ENCODE assay signal across 14 mouse cellular contexts in genomic region chr2:76655982-76656381, GRCm38 (mm10). TPM values are rescaled to one million over a fixed set of nuclear protein-coding genes. Genes with fewer than 3 reads are reported as not detected.
DNase-seq lines count a peak whose midpoint lies in the region; ATAC-seq and TF ChIP-seq lines count a peak whose summit lies in the region.
"Had no signal": no experiment of that assay in that cellular context is flagged by ENCODE, and none has a peak within 500 bp of the region (broad histone marks: within the 10 kb centered on the region; RNA-seq: fewer than 3 reads in every experiment).

No protein-coding gene starts in this region.

- H3K4me3 ChIP-seq in hindbrain, embryonic 11.5 days (ENCODE audit: low read depth, low read length), result no peak overlapping the region
- H3K4me3 ChIP-seq in hindbrain, embryonic 10.5 days, result no peak overlapping the region
- H3K4me3 ChIP-seq in midbrain, postnatal 0 days (ENCODE audit: low read depth, low read length), result no peak overlapping the region
- no peak overlapping the region for H3K4me3 ChIP-seq in midbrain, embryonic 15.5 days
- H3K4me3 ChIP-seq: hindbrain, embryonic 12.5 days; neural tube, embryonic 12.5 days had no signal

- H3K4me1 ChIP-seq in hindbrain, embryonic 11.5 days (replicated peaks; ENCODE audit: control insufficient read depth, insufficient read depth, low read length), result no peaks in the 10 kb centered on the region
- 0 out of 2 replicates have a peak, but pooled peaks cover 7% of the 10 kb centered on the region for H3K4me1 ChIP-seq in hindbrain, embryonic 10.5 days (replicated peaks)
- H3K4me1 ChIP-seq in midbrain, postnatal 0 days (ENCODE audit: insufficient read depth, low read length), result no peaks in the 10 kb centered on the region
- H3K4me1 ChIP-seq in midbrain, embryonic 15.5 days, result no peaks in the 10 kb centered on the region
- H3K4me1 ChIP-seq: hindbrain, embryonic 12.5 days; neural tube, embryonic 12.5 days had no signal

- H3K27me3 ChIP-seq in hindbrain, embryonic 11.5 days (ENCODE audit: control insufficient read depth, insufficient read depth, low read length), result no peaks in the 10 kb centered on the region
- no peaks in the 10 kb centered on the region for H3K27me3 ChIP-seq in hindbrain, embryonic 10.5 days (ENCODE audit: insufficient read depth, poor library complexity, severe bottlenecking)
- H3K27me3 ChIP-seq in midbrain, postnatal 0 days (ENCODE audit: insufficient read depth, low read length), result no peaks in the 10 kb centered on the region
- no peaks in the 10 kb centered on the region for H3K27me3 ChIP-seq in midbrain, embryonic 15.5 days (replicated peaks)
- H3K27me3 ChIP-seq in splenic B cell, adult 2 months (ENCODE audit: control insufficient read depth, insufficient read depth, low read length, poor library complexity, severe bottlenecking), result no peaks in the 10 kb centered on the region
- H3K27me3 ChIP-seq: hindbrain, embryonic 12.5 days; neural tube, embryonic 12.5 days had no signal

- H3K36me3 ChIP-seq in hindbrain, embryonic 11.5 days (ENCODE audit: control insufficient read depth, insufficient read depth, low read length), result no peaks in the 10 kb centered on the region
- no peaks in the 10 kb centered on the region for H3K36me3 ChIP-seq in hindbrain, embryonic 10.5 days
- H3K36me3 ChIP-seq in midbrain, postnatal 0 days (ENCODE audit: insufficient read depth, low read length), result no peaks in the 10 kb centered on the region
- no peaks in the 10 kb centered on the region for H3K36me3 ChIP-seq in midbrain, embryonic 15.5 days (replicated peaks)
- H3K36me3 ChIP-seq in splenic B cell, adult 2 months (ENCODE audit: control insufficient read depth, insufficient read depth, low read length, poor library complexity, severe bottlenecking), result no peaks in the 10 kb centered on the region
- H3K36me3 ChIP-seq: hindbrain, embryonic 12.5 days; neural tube, embryonic 12.5 days had no signal

- H3K9ac ChIP-seq in hindbrain, embryonic 11.5 days (ENCODE audit: low read depth, low read length), result no peak overlapping the region
- no peak overlapping the region for H3K9ac ChIP-seq in midbrain, postnatal 0 days (replicated peaks; ENCODE audit: low read length, poor library complexity, severe bottlenecking)
- H3K9ac ChIP-seq in midbrain, embryonic 15.5 days, result no peak overlapping the region
- H3K9ac ChIP-seq: hindbrain, embryonic 12.5 days; liver, postnatal 0 days; neural tube, embryonic 12.5 days had no signal

- ATAC-seq in hindbrain, embryonic 11.5 days (ENCODE audit: low FRiP score), result no peak
- no peak for ATAC-seq in midbrain, postnatal 0 days (ENCODE audit: low FRiP score)
- ATAC-seq in midbrain, embryonic 15.5 days (replicated peaks), result no peak
- ATAC-seq: liver, postnatal 0 days had no signal

- H3K27ac ChIP-seq in hindbrain, embryonic 11.5 days (ENCODE audit: low read depth, low read length), result no peak overlapping the region
- no peak overlapping the region for H3K27ac ChIP-seq in hindbrain, embryonic 10.5 days
- H3K27ac ChIP-seq in midbrain, postnatal 0 days (ENCODE audit: low read depth, low read length), result no peak overlapping the region
- H3K27ac ChIP-seq in midbrain, embryonic 15.5 days, result no peak overlapping the region
- H3K27ac ChIP-seq: hindbrain, embryonic 12.5 days; neural tube, embryonic 12.5 days had no signal

- peak; percentile 38 for TF ChIP-seq CTCF in midbrain, postnatal 0 days (IDR thresholded peaks at IDR 0.05)

- WGBS in hindbrain, embryonic 11.5 days, result 0% methylated on average over 1 of the region's 1 CpGs
- WGBS in hindbrain, embryonic 10.5 days, result 14% methylated on average over 1 of the region's 1 CpGs
- 8% methylated on average over 1 of the region's 1 CpGs for WGBS in midbrain, postnatal 0 days
- WGBS in midbrain, embryonic 15.5 days, result 14% methylated on average over 1 of the region's 1 CpGs

- no peak overlapping the region for H3K4me2 ChIP-seq in hindbrain, embryonic 11.5 days (replicated peaks; ENCODE audit: low read depth, low read length)
- no peak overlapping the region for H3K4me2 ChIP-seq in midbrain, postnatal 0 days (ENCODE audit: low read depth, low read length, poor library complexity, severe bottlenecking)
- H3K4me2 ChIP-seq in midbrain, embryonic 15.5 days, result no peak overlapping the region
- H3K4me2 ChIP-seq: hindbrain, embryonic 12.5 days; neural tube, embryonic 12.5 days had no signal

- peak; percentile 24 for DNase-seq in hindbrain, embryonic 11.5 days (ENCODE audit: low spot score)
- no peak for DNase-seq in hindbrain, embryonic 10.5 days (ENCODE audit: low spot score)
- DNase-seq in midbrain, postnatal 0 days (ENCODE audit: low spot score), result no peak
- DNase-seq in embryo, embryonic 10.5 days (ENCODE audit: low spot score), result peak; percentile 37
- DNase-seq in splenic B cell, adult 2 months (ENCODE audit: low read depth, low spot score), result peak; percentile 4
- no peak for DNase-seq in right cerebral cortex, adult 2 months (ENCODE audit: low spot score in 2 of 2)
- no peak for DNase-seq in right cerebral cortex, postnatal 36 days (ENCODE audit: low spot score in 2 of 2)
- DNase-seq: cerebellum, adult 11-12 months; gastrocnemius, postnatal 14 days; liver, postnatal 0 days had no signal

- H3K9me3 ChIP-seq in hindbrain, embryonic 11.5 days (ENCODE audit: control insufficient read depth, low read length), result no peaks in the 10 kb centered on the region
- no peaks in the 10 kb centered on the region for H3K9me3 ChIP-seq in hindbrain, embryonic 10.5 days
- no peaks in the 10 kb centered on the region for H3K9me3 ChIP-seq in midbrain, postnatal 0 days (ENCODE audit: low read length)
- no peaks in the 10 kb centered on the region for H3K9me3 ChIP-seq in midbrain, embryonic 15.5 days
- H3K9me3 ChIP-seq: hindbrain, embryonic 12.5 days; neural tube, embryonic 12.5 days had no signal

RNA-seq across cellular contexts. Expression of gene Pjvk, which starts 7.7 kb away (rescaled TPM):
- 0.53 and 0.88 TPM in 2 replicates for polyA plus RNA-seq in hindbrain, embryonic 11.5 days (2014; fragmentation: Nextera tagmentation; extraction: Ambion mirVana)
- polyA plus RNA-seq in hindbrain, embryonic 10.5 days (2016; fragmentation: Nextera tagmentation; extraction: Ambion mirVana), result 0.62 and 0.82 TPM in 2 replicates
- 0.19 TPM in 1 of 2 replicates, not detected in the other for total RNA-seq in midbrain, postnatal 0 days (2014; rRNA removed)
- 1.2 and 1.3 TPM in 2 replicates for polyA plus RNA-seq in midbrain, postnatal 0 days (2015; fragmentation: Nextera tagmentation; extraction: Ambion mirVana)
- 0.65 and 0.93 TPM in 2 replicates for polyA plus RNA-seq in midbrain, embryonic 15.5 days (2015; fragmentation: Nextera tagmentation; extraction: Ambion mirVana)
- total RNA-seq: gastrocnemius, postnatal 14 days; layer of hippocampus, postnatal 25 days had no signal
- polyA plus RNA-seq: liver, postnatal 0 days had no signal

RNA-seq across cellular contexts. Expression of gene Prkra, which starts 8.2 kb away (rescaled TPM):
- 109 and 128 TPM in 2 replicates for polyA plus RNA-seq in hindbrain, embryonic 11.5 days (2014; fragmentation: Nextera tagmentation; extraction: Ambion mirVana)
- polyA plus RNA-seq in hindbrain, embryonic 10.5 days (2016; fragmentation: Nextera tagmentation; extraction: Ambion mirVana), result 86.9 and 96.2 TPM in 2 replicates
- total RNA-seq in midbrain, postnatal 0 days (2014; rRNA removed), result 93.6 and 117 TPM in 2 replicates
- polyA plus RNA-seq in midbrain, postnatal 0 days (2015; fragmentation: Nextera tagmentation; extraction: Ambion mirVana), result 109 and 113 TPM in 2 replicates
- 104 and 108 TPM in 2 replicates for polyA plus RNA-seq in midbrain, embryonic 15.5 days (2015; fragmentation: Nextera tagmentation; extraction: Ambion mirVana)

RNA-seq across cellular contexts. Expression of gene Fkbp7, which starts 16.9 kb away (rescaled TPM):
- 25.7 and 30.4 TPM in 2 replicates for polyA plus RNA-seq in hindbrain, embryonic 11.5 days (2014; fragmentation: Nextera tagmentation; extraction: Ambion mirVana)
- polyA plus RNA-seq in hindbrain, embryonic 10.5 days (2016; fragmentation: Nextera tagmentation; extraction: Ambion mirVana), result 14.3 and 19.2 TPM in 2 replicates
- 7.8 and 11.9 TPM in 2 replicates for total RNA-seq in midbrain, postnatal 0 days (2014; rRNA removed)
- polyA plus RNA-seq in midbrain, postnatal 0 days (2015; fragmentation: Nextera tagmentation; extraction: Ambion mirVana), result 11.6 and 13.5 TPM in 2 replicates
- polyA plus RNA-seq in midbrain, embryonic 15.5 days (2015; fragmentation: Nextera tagmentation; extraction: Ambion mirVana), result 11.8 and 13.9 TPM in 2 replicates

RNA-seq across cellular contexts. Expression of gene Plekha3, which starts 19.1 kb away (rescaled TPM):
- 12.2 and 14.3 TPM in 2 replicates for polyA plus RNA-seq in hindbrain, embryonic 11.5 days (2014; fragmentation: Nextera tagmentation; extraction: Ambion mirVana)
- 8.5 and 8.8 TPM in 2 replicates for polyA plus RNA-seq in hindbrain, embryonic 10.5 days (2016; fragmentation: Nextera tagmentation; extraction: Ambion mirVana)
- total RNA-seq in midbrain, postnatal 0 days (2014; rRNA removed), result 19.9 and 22.1 TPM in 2 replicates
- polyA plus RNA-seq in midbrain, postnatal 0 days (2015; fragmentation: Nextera tagmentation; extraction: Ambion mirVana), result 6.9 and 8.7 TPM in 2 replicates
- polyA plus RNA-seq in midbrain, embryonic 15.5 days (2015; fragmentation: Nextera tagmentation; extraction: Ambion mirVana), result 10.5 TPM in 2 replicates

Comparison
In these comparisons a context has a peak if more than half of its experiments do, and no peak if none do; other contexts are left out.
1. DNase-seq: peak in hindbrain, embryonic 11.5 days (single experiment), embryo, embryonic 10.5 days (single experiment) and splenic B cell, adult 2 months (single experiment); none in hindbrain, embryonic 10.5 days (single experiment), midbrain, postnatal 0 days (single experiment), right cerebral cortex, adult 2 months (0 of 2) and right cerebral cortex, postnatal 36 days (0 of 2).